Mouse (Mus musculus) lung, postnatal 10 days (tissue): ENCODE results near the gene Cadps2.

Experiments
- DNase-seq: peaks from one replicate; pipeline ENCODE4 v3.0.0; 2021

The Cadps2 gene

DNA sequence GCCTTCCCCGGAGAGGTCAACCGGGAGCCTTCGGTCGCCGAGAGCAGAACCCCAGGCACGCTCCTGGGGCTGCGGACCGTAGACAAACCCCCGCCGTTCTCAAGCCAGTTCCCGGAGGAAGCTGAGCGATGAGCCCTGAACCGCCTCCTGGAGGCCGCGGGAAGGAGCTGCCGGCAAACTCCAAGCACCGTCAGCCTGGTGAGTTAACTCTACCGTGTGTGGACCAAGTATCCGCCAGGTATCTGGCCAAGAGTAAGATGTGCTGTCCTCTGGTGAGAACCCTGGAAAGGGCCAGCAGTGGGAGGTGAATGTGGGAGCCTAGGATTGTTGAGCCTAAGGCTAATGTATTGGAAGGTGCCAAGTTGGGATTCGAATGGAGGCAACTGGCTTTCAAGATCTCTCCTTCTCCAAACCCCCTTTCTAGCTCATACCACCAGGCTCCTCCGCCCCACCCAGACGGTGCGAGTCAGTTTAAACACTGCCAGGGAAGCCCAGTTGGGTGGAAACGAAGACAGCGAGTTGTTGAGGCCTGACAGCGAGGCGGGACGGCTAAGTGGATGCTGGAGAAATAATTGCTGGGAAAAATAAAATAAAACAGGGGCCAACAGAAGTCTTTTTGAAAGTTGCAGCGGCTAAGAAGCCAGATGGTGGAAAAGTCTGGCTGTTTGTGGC is 589.5 kb downstream of the Cadps2 start:
- no peak for DNase-seq

DNA sequence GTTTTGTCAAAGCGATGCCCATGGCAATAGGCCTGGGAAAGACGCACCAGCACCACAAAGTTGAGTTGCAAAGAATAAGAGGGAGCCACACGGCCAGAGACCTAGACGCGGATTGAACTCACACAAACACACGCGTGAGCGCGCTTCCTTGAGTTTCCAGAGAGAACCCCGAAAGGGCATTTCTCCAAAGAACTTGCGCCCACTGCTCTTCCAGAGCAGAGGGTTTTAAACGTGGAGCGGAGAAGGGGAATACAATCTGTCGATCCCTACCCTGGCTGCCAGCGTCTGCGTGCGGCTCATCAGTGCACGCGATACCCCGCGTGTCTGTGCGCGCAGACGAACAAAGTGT is 590.2 kb downstream of the Cadps2 start:
- no peak for DNase-seq

DNA sequence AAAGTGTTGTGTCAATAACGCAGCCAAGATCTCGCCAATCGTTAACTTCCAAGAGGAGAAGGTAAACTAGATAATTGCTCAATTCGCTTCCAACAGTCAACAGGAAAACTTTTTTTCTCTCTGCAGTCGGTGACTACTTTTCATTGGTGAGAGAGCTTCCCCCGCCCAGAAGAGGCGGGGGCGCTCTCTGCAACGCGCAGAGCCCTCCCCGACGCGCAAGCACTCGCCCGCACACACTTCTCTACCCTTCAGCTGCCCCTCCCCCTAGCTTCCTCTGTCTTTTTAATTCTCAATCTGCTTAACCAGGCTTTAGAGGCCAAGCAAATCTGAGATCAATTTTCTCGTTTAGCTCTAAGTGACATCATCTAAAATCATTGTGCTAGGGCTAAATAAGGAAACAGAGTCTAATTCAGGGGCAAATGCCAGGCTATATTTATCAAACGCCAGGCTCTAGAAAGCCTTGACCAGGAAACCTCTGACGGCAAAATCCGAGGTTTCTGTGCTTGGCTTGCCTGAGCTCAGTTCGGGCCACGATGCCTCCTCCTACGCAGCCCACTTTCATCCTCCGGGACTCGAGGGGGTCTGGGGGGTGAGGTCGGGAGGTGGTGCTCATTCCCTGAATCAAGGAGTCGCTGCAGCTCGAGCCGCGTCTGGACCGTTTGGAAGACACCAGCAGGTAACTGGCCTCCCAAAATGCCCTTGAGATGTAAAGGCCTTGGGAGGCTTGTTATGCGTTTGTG is 590.7 kb downstream of the Cadps2 start, which contains the start of gene Fezf1:
TSS of gene Fezf1 (minus strand) at position 50 of the 740 bp plus-strand sequence.
- no peak for DNase-seq

- DNase-seq: no peak
Measured at GRCm38 (mm10) chr6:23247512-23248312, 591.5 kb downstream of the Cadps2 start.

DNA sequence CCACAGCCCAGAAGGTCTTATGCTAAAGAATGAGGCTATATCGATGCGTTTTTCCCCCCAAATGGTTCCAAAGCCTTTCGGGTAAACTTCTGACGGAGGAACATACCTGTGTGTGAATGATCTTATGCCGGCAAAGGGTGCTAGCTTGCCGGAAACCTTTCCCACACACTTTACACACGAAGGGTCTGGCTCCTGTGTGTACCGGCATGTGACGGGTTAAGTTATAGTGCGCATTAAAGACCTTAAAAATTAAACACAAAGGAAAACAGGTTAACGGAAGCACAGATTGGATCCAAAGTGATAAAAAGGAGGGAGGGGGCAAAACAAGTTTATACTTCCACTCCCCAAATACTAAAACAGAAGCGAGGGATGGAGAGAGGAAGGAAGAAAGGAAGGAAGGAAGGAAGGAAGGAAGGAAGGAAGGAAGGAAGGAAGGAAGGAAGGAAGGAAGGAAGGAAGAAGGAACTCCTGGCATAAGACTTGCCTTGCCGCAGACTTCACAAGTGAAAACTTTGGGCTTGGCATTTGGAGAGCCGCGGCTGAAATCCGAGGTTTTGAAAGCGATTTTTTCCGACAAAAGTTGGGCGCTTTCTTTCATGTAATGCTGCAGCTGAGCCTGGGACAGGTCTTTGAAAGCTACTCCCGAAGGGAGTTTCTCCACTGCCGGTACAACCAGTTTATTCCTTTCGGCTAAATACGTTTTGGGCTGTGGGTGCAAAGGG is 592.3 kb downstream of the Cadps2 start:
- DNase-seq: no peak

DNA sequence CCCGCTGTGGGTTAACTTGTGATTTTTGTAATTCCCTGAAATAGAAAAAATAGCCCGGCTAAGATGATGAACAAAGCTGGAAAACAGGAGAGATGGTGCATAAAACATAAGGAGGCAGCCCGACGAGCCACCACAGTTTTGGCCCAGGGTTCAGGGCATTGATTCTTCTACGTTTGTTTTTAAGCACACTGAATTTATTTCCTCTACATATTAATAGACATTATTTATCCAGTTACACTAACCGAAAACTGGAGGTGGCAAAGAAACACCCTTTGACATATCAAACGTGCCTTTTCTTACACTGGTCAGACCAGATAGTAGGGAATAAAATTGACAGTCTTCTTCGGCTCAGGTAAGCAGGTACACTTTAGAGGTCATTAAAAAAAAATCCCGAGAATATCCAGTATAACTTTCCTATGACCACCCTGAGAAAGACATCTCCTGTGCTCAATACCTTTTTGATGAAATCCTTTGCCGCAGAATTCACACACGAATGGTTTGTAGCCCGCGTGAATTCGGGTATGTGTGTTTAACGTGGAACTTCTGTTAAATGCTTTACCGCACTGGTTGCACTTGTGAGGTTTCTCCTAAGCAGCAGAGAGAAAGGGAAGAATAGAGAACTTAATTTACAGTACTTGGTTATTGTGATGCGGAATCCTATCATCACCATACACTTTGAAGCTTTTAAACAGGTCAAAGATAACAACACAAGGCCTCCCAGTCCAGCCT is 593.0 kb downstream of the Cadps2 start:
- no peak for DNase-seq

DNA sequence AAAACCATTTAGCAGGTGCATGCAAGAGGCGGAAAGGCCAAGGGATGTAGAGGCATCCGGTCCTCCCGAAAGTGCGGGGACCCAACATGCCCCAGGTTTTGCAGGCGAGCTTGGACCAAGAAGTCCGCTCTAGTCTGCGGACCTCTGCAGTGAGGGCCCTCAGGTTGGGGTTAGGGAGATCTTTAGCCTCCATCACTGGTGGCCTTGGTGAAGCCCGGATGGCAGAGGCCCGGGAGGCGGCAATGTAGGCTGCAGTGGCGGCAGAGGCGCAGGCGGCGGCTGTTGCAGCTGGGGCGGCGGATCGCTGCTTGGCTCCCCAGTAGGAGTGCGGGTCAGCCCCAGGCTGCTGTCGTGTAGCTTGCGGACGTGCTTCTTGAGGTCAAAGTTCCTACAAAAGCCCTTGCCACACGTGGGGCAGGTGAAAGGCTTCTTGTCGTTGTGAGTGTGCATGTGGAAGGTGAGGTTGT is 593.6 kb downstream of the Cadps2 start:
- DNase-seq: no peak

DNA sequence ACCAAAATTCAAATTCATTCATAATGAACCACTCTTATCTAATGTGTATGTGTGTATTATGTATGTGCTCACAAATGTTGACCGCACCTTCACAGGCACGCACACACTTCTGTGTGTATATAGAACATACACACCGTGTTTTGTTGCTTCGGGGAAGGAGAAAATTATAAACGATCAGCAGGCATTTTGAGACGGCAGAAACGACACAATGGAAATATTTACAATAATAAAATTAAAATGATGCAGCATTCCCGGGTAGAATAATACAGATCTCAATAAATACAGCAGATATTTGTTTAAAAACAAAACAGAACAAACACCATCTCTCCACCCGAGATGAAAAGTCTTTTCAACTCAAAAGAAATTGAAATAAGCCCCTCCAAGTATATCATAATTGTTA is 594.1 kb downstream of the Cadps2 start:
- DNase-seq: no peak

- DNase-seq: no peak
Measured at GRCm38 (mm10) chr6:23243821-23244760, 595.1 kb downstream of the Cadps2 start.
